Mouse (Mus musculus) brown adipose tissue, adult 24 weeks (tissue): ENCODE data around the gene Cd93. TPM values are rescaled to one million over a fixed set of nuclear protein-coding genes. Genes with fewer than 3 reads are reported as not detected.

Experiments
- H3K27ac ChIP-seq: fragments of 200-500 bp; replicated peaks from 2 replicates; pipeline ENCODE4 v1.5.1; 2012; ENCODE audit warnings: low read depth, mild to moderate bottlenecking, low read length
- H3K4me1 ChIP-seq: fragments of 200-500 bp; 2 replicates; pipeline ENCODE4 v1.6.1; 2012; ENCODE audit warnings: low read length, mixed read lengths; ENCODE audit not compliant: control insufficient read depth, insufficient read depth, insufficient read length
- H3K4me3 ChIP-seq: fragments of 200-500 bp; 2 replicates; pipeline ENCODE4 v1.5.1; 2012; ENCODE audit warnings: low read depth, mild to moderate bottlenecking, low read length, moderate library complexity; ENCODE audit not compliant: insufficient read depth
- polyA plus RNA-seq: library from polyadenylated mRNA; stranded (reverse); fragments of >200 nt; gene quantifications from 2 replicates; pipeline ENCODE4 v1.2.4, GENCODE M21; 2012; ENCODE audit not compliant: missing spikeins, insufficient read depth, insufficient read length

Cd93 gene
- polyA plus RNA-seq, 1 experiment: 10.7 TPM

- no peak overlapping the region for H3K4me3 ChIP-seq
These were observed 44.3 kb downstream of the Cd93 start for GRCm38 (mm10) chr2:148398901-148399685.

GRCm38 (mm10) chr2:148397784-148398100, 45.6 kb downstream of the Cd93 start:
- Histone ChIP-seq H3K4me3 (no peak overlapping the region), H3K27ac (0 out of 2 replicates have a peak overlapping the region, but pooled peaks have one; percentile 7), H3K4me1 (peaks cover 30% of the 10 kb centered on the region)

More at GRCm38 (mm10) chr2:148398901-148399685, 44.3 kb downstream of the Cd93 start:
- no peak overlapping the region for H3K27ac ChIP-seq
- peaks cover 28% of the 10 kb centered on the region for H3K4me1 ChIP-seq

GRCm38 (mm10) chr2:148397015-148397783, 46.2 kb downstream of the Cd93 start:
- Histone ChIP-seq H3K27ac (0 out of 2 replicates have a peak overlapping the region, but pooled peaks have one; percentile 7), H3K4me3 (no peak overlapping the region), H3K4me1 (peaks cover 27% of the 10 kb centered on the region)

DNA sequence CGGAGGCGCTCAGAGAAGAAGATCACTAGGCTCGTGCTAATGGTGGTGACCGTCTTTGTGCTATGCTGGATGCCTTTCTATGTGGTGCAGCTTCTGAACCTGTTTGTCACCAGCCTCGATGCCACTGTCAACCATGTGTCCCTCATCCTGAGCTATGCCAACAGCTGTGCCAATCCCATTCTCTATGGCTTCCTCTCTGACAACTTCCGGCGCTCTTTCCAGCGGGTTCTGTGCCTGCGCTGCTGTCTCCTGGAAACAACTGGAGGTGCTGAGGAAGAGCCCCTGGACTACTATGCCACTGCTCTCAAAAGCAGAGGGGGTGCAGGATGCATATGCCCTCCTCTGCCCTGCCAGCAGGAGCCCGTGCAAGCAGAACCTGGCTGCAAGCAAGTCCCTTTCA, 47.2 kb downstream of the Cd93 start:
- Histone ChIP-seq H3K27ac (no peak overlapping the region), H3K4me3 (no peak overlapping the region), H3K4me1 (peaks cover 21% of the 10 kb centered on the region)

DNA sequence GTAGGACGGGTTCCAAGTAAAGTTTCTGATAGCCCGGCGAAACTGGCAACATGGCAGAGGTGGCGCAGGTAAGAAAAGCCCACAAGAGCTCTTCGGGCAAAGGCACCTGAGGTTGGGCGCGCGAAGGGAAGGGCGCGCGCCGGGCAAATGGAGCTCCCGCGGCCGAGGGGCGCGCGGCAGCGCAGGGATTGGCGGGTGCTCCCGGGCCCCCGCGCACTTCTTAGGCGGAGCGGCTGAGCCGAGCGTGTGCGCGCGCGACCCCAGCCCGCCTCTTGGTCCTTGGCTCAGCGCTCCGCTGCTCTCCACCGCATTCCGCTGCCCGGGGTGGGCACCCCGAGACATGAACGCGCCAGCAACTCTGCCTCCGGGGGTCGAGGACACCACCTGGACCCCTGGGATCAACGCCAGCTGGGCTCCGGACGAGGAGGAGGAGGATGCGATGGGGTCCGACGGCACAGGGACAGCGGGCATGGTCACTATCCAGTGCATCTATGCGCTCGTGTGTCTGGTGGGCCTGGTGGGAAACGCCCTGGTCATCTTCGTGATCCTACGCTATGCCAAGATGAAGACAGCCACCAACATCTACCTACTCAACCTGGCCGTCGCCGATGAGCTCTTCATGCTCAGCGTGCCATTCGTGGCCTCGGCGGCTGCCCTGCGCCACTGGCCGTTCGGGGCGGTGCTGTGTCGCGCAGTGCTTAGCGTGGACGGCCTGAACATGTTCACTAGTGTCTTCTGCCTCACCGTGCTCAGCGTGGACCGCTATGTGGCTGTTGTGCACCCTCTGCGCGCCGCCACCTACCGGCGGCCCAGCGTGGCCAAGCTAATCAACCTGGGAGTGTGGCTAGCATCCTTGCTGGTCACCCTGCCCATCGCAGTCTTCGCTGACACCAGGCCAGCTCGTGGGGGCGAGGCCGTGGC, 48.0 kb downstream of the Cd93 start, which contains the start of gene Sstr4:
Gene Sstr4 (plus strand): TSS at position 214 of the 921 bp plus-strand sequence.
- Histone ChIP-seq H3K4me3 (peak within 1 kb of the TSS; percentile 48), H3K27ac (peak within 1 kb of the TSS; percentile 0; the same call in 1 of the 2 replicates), H3K4me1 (peaks cover 21% of the 10 kb centered on the region)

- peaks cover 21% of the 10 kb centered on the region for H3K4me1 ChIP-seq
- no peak overlapping the region for H3K4me3 ChIP-seq
- H3K27ac ChIP-seq: no peak overlapping the region
These were observed 49.5 kb downstream of the Cd93 start for GRCm38 (mm10) chr2:148393846-148394245.

DNA sequence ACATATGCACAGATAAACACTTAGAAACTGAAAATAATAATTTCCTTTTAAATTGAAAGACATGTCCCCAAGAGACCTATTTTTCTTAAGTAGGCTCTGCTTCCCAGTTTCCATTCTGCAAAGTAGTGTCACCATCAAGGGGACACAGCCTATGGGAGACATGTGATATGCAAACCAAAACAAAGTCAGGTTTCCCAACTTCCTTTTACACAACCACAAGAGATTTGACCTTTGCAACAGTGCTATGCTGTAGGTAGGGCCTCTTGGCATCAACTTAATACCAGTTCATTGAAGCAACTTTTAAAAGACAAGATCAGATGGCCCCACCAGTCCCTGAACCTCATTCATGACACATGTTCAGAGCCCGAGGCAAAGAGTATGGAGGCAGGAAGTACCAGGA, 50.2 kb downstream of the Cd93 start:
- no peak overlapping the region for H3K4me3 ChIP-seq
- no peak overlapping the region for H3K27ac ChIP-seq
- H3K4me1 ChIP-seq: peaks cover 21% of the 10 kb centered on the region

GRCm38 (mm10) chr2:148387652-148388581, 55.4 kb downstream of the Cd93 start:
- H3K27ac ChIP-seq: no peak overlapping the region
- H3K4me3 ChIP-seq: no peak overlapping the region
- H3K4me1 ChIP-seq: no peaks in the 10 kb centered on the region

DNA sequence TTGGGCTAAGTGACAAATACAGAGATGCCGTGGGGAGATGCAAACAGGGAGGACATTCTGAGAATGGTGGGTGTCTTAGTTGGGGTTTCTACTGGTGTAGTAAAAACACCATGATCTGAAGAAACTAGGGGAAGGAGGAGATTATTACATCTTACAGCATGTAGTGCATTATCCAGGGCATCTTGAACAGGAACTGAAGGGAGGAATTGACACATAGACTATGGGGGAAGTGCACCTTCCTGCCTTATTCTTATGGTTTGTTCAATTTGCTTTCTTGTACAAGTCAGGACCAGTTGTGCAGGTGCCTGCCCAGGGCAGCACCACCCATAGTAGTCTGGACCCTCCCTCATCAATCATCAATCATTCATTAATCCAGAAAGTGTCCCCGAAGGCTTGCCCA, 56.4 kb downstream of the Cd93 start:
- H3K27ac ChIP-seq: no peak overlapping the region
- H3K4me1 ChIP-seq: no peaks in the 10 kb centered on the region
- no peak overlapping the region for H3K4me3 ChIP-seq

Other genes with a start within 250 kb of the Cd93 start
- gene Sstr4, start 48.2 kb downstream of the Cd93 start, polyA plus RNA-seq: not detected in 2 replicates
- gene Thbd, start 35.4 kb downstream of the Cd93 start, polyA plus RNA-seq: 12.8 and 14.6 TPM in 2 replicates
- 11.0 and 18.8 TPM in 2 replicates for gene Nxt1, start 229.0 kb upstream of the Cd93 start, polyA plus RNA-seq
- gene Gzf1, start 237.5 kb upstream of the Cd93 start, polyA plus RNA-seq: 14.9 and 18.0 TPM in 2 replicates